Mouse (Mus musculus) urinary bladder, adult 18-20 months (tissue): Measurements from ENCODE around the gene Mboat2.

ENCODE experiments used
- DNase-seq, 2 experiments: peaks; one replicate each; pipeline ENCODE4 v3.0.0; 2022; ENCODE audit warnings: low spot score in 2 of 2, mixed read lengths in 2 of 2

Mboat2 gene

DNA sequence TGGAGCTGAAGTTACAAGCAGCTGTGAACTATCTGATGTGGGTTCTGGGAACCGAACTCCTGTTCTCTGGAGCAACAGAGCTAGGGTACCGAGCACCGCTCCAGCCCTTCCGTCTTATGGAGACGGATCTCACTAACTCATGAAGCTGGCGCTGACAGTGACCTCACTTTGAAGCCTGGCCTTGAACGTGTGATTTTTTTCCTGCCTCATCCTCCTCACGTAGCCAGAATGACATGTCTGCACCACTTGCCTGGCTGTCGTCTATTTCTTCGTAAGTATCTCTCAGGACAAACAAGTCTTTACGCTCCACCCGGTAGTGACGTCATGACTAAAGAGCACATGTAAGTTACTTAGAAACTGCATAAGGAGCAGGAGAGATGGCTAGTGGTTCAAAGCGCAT is 116.4 kb downstream of the Mboat2 start:
- DNase-seq, result no peak

DNA sequence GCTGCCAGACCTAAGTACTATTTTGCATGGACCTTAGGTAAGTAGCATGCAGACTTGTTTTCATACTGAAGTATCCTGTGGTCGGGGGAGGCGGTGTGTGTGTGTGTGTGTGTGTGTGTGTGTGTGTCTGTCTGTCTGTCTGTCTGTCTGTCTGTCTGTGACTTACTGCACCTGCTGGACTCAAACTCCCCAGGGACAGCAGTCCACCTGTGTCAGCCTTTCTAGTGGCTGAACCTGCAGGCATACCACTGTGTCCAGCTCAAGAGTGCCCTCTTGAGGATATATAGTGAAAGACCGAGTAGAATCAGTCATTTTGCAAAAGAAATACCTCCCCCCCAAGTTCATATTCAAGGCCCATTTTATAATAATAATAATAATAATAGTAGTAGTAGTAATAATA is 117.7 kb downstream of the Mboat2 start:
- DNase-seq, result no peak

DNA sequence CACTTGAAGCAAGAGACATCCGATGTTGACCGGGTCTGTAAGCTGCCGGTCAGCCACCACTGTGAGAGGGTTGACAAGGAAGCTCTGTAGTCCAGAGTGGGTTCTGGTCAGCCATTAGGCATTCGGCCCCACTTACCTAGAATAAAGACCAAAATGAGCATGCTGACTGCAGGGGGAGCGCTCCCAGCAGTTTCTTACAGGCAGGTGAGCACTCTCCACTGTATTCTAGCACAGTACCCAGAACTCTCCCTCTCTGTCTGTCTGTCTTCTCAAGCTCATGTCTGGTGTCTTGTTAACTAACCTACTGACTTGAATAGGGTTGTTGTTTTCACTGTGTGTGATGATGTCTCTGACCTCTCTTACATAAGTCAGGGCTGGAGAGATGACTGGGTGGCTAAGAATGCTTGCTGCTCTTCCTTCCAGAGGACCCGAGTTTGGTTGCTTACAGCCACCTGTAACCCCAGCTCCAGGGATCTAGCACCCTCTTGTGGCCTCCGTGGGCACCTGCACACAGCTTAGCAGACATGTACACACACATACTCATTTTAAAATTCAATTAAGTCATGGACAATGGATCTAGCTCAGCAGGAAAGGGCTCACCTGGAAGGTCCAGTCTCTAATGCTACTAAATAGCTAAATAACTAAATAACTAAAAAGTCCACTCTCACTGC is 119.8 kb downstream of the Mboat2 start:
- DNase-seq, result no peak

DNA sequence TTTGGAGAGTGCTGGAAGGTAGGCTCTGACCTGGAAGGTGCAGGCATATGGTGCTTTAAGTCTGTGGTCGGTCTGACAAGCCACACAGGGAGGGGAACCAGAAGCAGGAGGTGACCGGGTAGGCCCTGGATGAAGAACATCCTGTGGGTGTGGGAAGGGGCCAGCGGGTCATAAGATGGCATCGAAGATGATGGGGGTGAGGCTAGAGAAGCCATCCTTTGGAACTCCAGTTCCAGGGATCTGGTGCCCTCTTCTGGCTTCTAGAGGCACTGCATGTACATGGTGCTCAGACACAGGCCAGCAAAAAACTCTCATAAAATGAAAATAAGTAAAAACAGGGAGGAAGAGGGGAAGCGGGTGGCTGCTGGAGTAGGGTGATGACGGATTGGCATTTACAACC is 121.5 kb downstream of the Mboat2 start:
- DNase-seq, result peak; percentile 13 to 43

DNA sequence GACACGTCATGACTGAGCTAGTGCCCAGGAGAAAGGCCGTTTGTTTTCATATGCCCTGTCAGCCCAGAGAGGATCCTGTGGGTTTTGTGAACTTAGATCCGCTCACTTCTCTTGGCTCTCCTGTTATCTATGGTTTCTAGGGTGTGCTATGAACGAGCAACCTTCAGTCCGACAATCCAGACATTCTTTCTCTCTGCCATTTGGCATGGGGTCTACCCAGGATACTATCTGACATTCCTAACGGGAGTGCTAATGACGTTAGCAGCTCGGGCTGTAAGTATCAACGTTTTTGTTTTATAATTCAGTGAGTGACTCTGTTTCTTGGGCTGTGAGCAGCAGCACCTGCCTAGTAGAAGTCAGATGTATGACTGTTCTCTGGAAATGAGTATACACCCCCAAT is 124.5 kb downstream of the Mboat2 start:
- no peak for DNase-seq

DNA sequence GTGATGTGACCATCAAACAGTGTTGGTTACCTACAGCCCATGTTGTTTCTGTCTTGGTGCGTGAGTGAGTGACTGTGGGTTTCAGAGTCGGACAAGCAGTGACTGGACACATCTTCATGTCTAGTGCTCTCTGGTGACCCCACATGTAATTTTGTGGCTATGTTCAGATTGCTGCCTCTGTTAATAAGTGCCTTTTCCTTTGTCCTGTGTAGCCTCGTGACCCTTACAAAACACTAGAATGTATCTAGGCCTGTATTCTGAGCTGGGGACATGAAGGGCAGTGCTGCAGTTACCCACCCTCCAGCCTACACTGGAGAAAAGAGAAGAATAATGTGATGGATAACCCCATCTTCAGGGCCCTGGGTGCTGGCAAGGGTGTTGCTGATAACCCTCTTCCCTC is 127.8 kb downstream of the Mboat2 start:
- DNase-seq, result no peak

DNA sequence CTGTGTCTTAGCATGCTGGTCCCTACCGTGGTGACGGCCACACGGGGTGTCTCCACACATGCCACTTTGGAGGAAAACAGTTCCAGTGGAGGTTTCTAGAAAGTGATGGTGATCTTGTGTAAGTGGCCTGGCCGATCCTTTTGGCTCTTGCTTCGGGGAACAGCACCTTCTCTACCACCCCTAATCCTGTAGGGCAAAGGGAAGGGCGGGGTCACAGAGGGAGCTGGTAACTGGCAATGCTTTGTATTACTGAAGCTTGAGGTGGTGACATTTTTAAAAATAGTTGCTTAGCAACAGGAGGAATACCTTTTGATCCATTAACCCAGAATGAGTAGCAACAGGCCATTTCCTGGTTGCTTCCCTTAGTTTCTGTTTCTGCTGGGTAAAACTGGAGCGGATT is 131.1 kb downstream of the Mboat2 start:
- no peak for DNase-seq

DNA sequence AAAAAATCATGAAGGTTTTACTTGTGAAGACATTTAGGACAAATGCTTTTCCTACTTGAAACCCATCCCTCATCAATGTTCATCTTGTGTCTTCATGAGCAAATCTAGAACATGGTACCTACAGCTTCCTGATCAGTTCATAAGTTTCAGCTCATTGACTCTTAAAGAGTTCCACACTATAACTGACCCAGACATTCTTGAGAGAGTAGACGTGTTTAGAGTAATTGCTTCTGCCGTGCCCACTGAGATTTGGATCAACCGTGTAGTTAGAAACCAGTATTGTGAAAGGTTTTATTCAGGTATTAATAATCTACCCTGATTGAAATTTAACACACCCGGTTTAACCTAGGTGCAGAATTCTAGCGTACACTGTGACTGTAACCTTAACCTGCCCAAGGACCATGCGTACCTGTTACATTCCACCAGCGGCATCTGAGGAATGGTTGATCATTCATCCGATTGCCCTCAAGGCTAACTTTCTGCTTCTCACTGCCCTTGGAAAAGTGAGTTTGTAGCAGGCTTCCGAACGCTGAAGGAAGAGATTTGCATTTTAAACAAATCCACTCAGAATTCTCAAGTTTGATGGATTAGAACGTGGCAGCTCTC is 131.8 kb downstream of the Mboat2 start:
- DNase-seq, result no peak

DNA sequence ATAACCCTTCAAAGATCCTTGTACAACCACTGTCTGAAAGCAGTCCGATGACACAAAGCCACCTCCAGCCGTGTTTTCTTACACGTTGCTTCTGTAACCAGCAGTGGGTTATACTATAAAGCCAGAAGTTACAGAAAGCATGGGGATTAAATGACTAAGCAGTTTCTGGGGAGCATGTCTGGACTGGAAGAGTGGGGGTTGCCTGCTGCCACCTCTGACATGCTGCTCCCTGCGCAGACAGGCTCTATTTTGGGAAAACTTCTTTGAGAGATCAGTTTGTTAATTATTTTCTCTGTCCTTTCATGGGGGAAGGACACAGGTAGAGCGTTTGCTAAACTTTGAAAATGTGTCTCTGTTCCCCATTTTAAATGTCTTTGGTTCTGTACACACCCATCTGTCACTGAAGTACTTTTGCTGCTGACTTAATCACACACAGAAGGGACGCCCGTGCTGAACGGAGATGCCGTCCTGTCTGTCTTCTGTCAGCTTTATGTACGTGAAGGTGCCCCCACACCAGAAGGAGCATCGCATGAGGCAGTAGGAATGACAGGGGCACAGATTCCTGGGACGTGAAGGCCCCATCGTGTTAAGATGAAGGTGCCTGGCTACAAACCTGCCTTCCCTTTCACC is 132.8 kb downstream of the Mboat2 start:
- peak; percentile 23 to 61 for DNase-seq

DNA sequence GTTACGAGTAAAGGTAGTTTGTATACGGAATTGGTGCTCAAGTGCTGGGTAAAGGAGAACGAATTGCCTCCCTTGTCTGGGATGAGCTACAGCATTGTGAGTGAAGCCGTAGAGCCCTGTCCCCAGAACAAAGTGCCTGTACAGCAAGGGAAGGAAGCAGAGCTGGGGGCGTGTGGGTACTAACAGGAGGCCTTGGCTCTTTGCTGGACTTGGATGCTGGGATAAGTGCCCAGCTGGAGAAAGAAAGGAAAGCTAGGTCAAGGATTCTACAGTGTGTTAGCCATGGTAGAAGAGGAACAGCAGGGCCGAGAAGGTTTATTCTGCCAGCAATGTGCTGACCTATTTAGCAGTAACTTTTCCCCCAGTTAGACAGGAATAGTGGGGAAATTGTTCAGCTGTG is 134.7 kb downstream of the Mboat2 start:
- no peak for DNase-seq

DNA sequence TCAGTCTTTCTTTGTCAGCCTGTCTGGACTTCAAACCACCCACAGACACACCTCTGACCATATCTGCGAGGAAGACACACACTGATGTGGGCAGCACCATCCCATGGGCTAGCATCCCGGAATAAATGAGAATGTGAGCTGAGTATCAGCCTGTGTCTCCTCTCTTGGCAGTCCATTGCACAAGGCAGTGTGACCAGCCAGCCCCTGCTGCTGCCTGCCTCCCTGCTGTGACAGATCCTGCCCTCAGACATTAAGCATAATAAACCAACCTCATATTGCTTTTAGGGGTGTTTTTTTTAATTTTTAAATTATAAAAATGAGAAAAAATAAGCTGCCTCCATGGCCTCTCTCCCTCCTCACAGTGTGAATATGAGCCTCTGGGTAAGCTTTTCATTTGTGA is 135.4 kb downstream of the Mboat2 start:
- no peak for DNase-seq

DNA sequence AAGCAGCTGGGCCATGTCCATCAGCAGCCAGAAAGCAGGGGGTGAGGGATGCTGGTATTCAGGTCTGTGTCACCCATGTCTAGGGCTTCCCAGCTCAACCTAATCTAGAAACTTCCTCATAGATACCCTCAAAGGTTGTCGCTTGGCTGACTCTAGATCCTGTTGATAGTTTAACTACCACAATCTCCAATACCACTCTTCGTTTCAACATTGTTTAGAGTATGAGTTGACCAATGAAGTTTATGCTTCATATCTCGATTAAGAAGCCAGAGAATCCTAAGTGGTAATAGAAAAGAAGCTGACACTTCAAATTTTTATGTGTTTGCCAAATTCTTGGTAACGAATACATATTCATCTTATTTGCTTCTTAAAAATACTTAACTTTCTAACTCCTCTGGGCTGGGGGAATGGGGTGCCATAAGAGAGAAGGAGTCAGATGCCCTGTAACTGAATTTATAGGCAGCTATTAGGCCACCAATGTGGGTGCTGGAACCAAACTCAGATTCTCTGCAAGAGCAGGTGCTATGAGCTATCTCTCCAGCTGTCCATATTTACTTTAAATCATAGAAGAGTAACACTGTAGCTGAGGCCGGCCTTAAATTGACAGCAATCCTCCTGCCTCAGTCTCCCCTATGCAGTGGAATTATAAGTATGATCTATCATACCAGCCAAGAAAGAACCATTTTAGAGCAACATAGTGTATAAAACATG is 141.0 kb downstream of the Mboat2 start:
- no peak for DNase-seq

DNA sequence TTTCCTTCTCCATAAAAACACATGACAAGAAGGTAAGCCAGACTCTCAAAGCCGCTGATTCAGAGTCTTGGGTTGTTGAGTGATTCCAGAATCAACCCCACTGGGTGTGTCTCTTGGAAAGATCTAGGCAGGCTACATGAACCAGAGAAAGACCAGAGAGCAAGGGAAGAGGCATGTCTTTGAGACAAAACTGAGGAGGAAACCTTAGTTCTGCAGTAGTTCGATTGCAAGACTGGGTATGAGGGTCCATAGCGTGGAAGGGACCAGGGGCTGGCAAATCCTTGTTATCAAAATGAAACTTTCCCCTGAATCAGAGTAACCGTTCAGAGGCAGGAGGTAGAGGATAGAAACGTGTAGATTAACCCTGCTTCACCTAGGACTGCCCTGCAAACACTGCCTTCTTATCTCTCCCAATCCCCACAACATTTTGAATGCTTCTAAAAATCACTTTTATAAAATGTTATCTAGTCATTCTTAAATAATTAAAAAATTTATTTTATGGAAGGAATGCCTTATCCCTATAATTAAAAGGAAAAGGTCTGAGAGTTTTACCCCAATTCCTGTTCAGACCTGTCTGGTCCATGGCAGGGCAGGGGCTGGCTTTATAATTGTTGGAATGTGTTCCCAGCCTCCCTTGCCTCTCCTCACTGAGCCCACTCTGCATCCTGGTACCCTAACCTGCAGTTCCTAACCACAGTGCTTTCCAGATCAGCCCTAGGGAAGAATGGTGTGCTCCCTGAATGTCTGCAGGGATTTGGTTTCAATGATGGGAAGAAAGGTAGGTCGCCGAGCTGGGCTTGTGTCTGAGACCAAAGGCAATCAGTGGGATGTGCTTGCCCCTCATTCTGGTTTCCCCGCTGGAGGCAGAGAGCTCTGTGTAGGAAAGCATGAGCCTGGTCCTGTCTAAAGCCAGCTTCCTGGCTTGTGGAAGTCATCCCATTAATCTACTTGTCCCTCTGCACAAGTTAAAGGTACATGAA is 142.0 kb downstream of the Mboat2 start:
- DNase-seq, result no peak

DNA sequence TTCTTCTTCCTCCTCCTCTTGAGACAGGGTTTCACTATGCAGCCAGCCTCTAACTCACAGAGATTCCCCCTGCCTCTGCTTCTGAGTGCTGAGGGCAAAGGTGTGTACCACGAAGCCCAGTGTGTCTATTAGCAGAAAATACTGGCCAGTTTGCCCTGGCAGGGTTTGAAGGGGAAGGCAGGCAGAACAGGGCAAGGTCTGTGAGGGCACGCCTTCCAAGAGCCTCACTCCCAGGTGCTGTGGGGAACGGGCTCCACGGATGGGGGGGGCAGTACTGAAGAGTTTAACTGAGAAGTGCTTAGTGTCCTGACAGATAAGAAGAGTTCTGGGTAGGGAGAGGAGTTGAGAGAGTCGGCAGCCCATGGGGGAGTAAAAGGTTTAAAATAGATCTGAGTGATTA is 142.9 kb downstream of the Mboat2 start:
- no peak for DNase-seq

DNA sequence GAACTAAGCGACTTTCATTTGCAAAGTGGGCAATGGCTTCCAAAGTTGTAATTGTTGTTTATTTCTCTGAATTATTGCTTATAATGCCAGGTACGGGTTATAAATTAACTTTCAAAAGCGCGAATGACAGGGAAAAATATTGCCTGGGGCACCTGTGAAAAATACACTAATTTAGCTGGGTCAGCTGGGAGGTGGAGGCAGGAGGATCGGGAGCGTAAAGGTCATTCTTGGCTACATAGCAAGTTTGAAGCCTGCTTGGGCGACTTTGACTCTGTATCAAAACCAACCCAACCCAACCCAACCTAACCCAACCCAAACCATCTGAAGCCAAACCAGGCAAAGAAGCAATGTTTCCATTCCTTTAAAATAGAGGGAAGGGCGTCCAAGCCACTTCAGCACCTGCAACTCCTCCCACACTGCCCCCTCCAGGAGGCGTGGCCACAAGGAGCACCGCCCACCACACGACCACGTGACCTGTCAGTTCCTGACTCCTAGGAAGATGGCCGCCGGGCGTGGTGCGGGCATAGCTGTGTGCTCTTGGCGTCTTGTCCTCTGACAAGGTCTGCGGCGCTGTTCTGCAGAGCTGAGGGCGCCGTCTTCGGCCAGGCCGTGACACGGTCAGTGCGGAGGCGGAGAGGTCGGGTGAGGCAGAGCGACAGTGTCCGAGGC is 143.9 kb downstream of the Mboat2 start, which contains the start of gene Kidins220:
TSS of gene Kidins220 (plus strand) at position 480 of the 669 bp plus-strand sequence.
- DNase-seq, result peak; percentile 90 to 99

DNA sequence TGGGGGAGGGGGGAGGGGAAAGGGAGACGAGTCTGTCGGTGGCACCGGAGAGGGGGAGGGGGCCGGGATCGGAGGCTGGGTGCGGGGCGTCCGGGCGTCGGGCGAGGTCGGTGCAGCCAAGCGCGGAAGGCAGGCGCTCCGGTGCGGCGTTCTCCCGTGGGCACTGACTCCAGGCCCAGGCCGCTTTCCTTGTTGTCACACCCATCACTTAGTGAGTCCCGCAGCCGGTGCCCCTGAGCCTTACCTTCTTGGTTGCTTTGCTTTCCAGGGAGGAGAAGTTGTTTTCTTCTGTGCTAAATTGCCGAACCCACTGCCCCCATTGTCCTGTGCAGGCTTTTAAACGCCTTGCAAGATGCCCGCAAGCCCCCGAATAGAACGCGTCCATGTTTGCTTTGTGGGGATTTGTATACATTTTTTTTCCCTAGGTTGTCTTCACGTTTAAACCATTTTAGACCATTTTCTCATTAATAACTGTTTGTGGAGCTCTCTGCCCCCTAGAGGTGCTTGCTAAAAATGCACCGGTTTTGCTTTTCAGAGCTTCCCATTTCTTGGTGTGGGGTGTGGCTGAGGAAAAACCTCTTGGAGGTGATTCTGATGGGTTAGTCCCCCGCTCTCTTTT is 144.5 kb downstream of the Mboat2 start:
- DNase-seq, result peak; percentile 59 to 61

DNA sequence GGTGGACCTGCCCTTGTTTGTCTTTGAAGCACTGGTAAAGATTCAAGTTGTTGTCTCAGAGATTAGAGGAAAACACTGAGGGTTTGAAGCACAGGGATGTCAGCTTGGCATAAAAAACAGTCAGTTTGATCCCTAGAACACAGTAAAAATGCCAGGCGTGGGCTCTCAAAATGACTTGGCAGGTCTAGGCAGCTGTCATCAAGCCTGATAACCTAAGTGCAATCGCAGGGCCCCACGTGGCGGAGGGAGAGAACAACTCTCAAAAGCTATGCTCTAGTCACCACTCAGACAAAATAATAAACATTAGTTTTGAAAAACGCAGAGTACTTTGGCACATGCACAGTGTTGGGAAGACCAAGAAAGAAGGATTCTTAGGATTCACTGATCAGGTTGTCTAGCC is 154.5 kb downstream of the Mboat2 start:
- no peak for DNase-seq

DNA sequence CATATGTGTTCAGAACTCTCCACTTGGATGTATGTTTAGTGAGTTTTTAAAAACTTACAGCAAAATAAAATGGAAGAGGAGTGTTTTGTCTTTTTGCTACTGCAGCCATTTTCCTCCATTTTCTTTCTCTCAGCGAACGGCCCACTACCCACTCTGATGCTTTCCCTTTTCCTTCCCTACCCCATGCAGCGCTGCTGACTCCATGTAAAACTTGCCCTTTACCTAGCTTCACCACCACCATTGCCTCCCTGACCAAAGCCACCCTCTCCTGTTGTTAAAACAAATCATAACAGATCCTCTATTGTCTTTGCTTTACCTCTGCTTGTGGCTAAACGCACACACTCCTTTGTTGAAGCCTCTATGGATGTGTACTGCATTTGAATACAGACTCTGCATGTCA is 164.7 kb downstream of the Mboat2 start:
- no peak for DNase-seq

DNA sequence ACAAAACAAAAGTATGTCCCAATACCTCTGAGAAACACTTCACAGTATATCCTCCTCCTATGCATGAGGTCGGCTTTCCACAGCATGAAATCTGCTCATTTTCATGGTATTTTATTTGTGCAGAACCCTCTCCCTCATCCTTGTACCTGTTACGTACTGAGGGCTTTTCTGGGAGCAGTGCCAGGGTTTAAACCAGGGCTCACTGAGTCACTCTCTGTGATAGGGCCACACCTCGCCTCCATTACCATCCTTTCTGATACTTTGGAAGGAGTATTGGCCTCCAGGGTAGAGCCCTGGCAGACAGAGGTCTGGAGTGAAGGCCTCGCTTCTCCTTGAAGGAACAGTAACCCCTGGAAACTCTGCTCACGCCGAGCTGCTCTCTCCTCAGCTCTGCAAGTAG is 174.7 kb downstream of the Mboat2 start:
- DNase-seq, result no peak

DNA sequence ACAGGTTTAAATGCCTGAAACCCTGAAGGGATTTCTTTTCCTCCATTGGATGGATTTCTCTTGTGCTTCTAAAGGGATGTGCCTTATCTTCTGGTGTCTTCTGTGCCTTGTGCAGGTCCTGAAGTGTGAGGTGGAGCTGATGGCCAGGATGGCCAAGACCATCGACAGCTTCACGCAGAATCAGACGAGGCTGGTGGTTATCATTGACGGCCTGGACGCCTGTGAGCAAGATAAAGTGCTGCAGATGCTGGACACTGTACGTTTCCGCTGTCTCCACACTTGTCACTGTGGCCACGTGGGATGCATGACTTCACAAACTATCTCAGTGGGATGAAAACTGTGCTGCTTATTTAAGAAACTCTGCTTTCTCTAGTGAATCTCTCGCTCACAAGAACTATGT is 179.3 kb downstream of the Mboat2 start:
- DNase-seq, result no peak
